Mouse (Mus musculus): ENCODE results near the gene Adh5.
"Not testable (repeated sequence)": the region's sequence is repeated elsewhere in the genome, so short reads cannot be mapped to it uniquely, and the experiment has no call there.

Adh5 gene

DNA sequence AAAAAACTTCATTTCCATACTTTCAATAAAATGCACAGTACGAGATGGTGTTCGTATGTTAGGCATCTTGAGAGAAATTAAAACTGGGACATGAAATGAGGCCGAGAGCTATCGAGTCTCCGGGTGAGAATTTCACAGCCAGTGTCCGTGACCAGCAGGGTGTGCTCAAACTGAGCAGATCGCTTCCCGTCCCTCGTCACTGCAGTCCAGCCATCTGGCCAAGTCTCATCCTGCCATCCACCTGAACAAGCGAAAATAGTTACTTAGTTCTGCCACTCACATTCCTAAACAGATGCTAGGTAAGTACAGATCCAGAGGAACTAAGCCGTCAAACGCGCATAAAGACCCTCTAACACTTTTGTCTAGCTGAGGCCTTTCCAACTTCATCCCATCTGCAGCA is 17.4 kb downstream of the Adh5 start:
- DNase-seq (ENCODE audit: low spot score in 2 of 2), result peak; percentile 33 to 58

DNA sequence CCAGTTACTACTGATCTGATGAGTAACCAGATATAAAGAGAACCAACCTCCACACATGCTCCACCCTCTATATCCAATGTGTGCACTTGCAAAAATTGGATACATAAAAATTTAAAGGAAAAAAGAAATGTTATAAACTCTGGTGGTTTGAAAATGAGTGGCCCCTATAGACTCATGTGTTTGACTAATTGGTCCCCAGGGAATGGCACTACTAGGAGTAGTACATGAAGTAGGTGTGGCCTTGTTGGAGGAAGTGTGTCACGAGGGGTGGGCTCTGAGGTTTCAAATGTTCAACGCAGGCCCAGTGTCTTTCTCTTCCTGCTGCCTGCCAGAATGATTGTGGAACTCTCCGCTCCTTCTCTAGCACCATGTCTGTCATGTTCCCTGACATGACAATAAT is 18.9 kb downstream of the Adh5 start:
- no peak for DNase-seq (ENCODE audit: low spot score in 2 of 2)

DNA sequence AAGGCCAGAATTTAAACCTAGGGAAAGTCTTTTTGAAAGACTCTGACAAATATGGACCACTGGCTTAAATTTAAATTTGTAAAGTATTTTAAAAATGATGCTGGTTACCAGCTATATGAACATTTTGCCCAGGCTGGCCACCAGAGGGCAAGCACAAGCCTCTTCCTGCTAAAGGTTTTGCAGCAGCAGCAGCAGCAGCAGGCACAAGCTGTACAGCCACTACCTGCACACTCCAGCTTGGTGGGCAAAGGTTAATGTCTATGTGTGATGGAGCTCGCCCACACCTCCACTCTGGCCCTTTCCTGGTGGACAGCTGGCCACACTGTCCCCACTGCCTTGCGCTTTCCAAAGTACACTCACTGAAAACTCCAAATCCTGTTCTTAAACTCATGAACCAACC is 20.2 kb downstream of the Adh5 start:
- no peak for DNase-seq (ENCODE audit: low spot score in 2 of 2)

DNA sequence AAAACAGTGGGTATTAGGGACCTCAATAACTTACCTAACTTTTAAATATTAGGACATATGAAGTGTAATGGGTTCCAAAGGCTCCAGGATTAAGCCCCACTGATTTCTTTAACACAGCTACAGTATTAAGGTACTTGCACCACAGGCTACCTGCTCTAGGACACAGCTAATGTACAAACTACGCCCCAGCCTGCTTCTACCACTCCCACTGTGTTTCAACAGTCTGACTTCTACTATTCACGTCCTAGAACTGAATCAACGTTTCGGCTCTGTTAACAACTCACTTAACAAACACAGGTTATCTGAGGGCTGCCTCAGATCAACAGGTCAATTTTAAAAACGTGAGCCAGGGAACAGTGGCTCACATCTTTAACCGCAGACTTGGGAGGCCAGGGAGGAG is 20.9 kb downstream of the Adh5 start:
- no peak for DNase-seq (ENCODE audit: low spot score in 2 of 2)

DNA sequence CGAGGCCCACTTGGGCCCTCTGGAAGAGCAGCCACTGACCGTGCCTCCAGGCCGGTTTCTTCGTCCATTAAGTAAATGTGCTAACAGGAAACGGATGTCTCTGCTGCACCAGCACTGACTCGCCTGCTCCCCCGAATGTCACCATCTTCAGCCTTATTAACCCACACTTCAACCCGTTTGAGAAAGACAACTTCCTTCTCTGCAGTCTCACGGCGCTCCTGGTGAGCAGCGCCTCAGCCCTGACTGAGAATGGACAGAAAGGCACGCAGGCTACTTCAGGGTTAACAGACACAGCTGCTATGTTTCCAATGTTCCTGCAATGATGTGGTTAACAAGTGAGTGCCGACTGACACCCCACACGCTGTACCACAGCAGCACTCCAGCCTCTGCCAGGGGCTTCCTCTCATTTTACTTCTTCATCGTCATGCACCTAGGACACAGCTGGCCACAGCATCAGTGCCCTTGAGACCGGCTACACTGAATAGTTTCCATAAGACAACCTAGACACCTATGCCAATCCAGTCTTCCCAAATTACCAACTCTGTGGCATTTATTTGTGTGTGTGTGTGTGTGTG is 21.8 kb downstream of the Adh5 start:
- DNase-seq (ENCODE audit: low spot score in 2 of 2), result no peak

DNA sequence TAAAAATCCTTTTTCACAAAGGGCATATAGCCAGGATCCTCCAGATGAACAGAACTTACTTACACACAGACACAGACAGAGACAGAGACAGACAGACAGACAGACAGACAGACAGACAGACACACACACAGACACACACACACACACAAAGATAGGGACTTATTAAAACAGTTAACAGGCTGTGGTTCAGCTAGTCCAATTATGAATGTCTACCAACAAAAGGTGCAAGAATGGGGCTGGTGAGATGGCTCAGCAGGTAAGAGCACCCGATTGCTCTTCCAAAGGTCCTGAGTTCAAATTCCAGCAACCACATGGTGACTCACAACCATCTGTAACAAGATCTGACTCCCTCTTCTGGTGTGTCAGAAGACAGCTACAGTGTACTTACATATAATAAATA is 23.8 kb downstream of the Adh5 start:
- not testable (repeated sequence) for DNase-seq (ENCODE audit: low spot score in 2 of 2)

DNA sequence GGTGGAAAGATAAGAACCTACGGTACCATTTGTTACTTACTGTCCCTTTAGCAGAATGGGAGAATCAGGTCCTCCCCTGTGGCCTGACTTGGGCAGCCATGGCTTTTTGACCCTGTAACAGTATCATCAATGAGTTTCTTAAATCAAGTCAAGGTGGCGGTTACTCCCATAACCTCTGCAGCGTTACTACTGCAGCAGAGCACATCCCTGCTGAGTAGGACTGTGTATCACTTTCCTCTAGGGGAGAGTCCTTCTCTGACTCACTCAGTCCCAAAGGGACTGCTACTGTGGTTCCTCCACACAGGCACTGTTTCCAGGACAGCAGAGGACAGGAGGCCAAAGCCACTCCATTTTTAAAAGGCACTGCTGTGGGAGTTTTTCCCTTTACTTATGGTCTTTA is 28.2 kb downstream of the Adh5 start:
- no peak for DNase-seq (ENCODE audit: low spot score in 2 of 2)

DNA sequence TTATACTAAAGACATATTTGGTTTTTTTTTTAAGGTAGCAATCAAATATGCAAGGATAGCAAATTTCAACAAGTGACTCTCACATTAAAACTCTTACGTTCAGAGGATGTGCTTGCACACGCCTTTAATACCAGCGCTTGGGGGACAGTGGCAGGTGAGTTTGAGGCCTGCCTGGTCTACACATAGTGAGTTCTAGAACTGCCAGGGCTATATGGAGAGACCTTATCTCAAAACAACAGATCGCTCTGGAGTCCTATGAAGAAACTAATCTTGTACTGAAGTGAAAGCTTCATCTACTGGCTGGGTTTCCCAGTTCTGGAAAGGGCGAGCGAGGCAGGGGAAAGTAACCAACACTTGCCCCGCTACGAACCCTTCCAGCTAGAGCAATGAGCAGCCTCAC is 36.6 kb downstream of the Adh5 start:
- no peak for DNase-seq (ENCODE audit: low spot score in 2 of 2)

DNA sequence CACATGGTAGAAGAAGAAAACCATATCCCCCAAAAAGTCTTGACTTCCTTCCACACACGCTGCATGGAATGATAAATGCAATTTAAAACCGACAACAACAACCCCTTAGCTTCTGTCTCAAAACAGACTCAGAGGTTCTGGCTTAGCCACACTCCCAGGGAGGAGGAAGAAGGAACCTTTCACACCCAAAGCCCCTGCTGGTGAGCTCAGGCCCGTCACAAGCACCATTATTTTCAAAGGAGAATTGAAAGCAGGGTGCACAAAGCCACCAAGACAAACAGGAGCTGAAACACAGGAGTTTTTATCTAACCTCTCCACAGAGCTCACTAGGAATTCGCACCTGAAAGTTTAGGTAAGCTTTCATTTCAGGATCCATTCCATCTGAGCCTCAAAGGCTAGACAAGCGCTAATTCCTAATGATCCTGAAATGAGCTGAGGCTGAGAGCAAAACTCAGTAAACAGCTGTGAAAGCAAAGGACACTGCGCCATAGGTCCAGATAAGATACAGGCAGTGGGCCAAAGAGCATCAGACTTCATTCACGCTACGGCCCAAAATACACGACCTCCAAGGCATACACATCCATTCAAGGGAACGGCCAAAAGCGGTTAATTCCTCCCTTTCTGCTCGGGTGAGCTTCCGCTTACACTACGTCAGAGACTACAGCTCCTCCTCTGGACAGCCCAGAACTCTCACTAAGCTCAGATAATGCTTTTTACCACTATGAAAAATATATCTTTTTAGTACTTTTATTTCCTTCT is 38.8 kb downstream of the Adh5 start:
- no peak for DNase-seq (ENCODE audit: low spot score in 2 of 2)

DNA sequence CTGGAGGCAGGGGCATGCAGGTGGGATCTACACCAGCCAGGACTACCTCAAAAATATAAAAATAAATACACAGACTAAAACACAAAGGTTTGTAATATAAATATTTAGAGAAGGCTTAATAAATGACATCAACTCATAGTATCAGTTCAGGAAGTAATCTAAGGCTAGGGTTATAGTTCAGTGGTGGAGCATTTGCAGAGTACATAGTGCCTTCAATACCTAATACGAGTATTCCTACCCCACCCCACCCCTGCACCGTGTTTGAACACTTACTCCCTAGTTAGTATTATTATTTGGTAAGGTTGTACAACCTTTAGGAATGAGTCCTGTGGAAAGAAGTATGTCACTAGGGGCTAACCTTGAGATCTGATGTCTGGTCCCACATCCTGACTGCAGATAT is 40.3 kb downstream of the Adh5 start:
- no peak for DNase-seq (ENCODE audit: low spot score in 2 of 2)

DNA sequence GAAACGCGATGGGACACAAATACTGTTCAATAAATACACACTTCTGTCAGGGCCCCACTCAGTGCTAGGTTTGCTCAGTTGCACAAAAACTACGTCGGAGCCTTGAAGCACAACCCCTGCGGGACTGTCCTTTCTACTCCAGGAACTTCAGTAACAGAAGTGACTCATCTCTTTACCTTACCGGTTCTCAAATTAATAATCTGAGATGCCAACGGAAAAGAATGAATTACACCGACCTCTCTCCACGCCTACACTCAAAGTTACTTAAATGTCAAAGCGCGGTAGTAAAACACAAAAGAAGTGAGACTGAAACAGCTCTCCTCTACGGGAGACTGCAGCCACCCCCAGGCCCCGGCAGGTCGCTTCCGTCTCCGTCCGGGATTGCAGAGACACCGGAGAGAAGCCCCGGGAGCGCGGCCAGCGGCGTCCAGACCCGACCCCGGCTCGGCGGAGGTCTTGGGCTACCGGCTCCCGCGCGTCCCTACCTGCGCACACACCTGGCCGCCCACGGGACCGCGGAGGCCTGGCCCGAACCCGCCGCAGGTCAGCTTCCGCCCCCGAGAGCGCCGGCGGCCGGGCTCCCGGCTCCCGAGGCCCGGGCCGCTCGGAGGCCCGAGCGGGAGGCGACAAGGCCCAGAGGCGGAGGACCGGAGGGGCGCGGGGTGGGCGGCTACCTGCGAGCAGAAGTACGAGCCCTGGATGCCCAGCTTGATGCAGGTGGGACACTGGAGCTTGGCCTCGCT is 45.9 kb downstream of the Adh5 start:
- peak; percentile 16 to 21 for DNase-seq (ENCODE audit: low spot score in 2 of 2)

DNA sequence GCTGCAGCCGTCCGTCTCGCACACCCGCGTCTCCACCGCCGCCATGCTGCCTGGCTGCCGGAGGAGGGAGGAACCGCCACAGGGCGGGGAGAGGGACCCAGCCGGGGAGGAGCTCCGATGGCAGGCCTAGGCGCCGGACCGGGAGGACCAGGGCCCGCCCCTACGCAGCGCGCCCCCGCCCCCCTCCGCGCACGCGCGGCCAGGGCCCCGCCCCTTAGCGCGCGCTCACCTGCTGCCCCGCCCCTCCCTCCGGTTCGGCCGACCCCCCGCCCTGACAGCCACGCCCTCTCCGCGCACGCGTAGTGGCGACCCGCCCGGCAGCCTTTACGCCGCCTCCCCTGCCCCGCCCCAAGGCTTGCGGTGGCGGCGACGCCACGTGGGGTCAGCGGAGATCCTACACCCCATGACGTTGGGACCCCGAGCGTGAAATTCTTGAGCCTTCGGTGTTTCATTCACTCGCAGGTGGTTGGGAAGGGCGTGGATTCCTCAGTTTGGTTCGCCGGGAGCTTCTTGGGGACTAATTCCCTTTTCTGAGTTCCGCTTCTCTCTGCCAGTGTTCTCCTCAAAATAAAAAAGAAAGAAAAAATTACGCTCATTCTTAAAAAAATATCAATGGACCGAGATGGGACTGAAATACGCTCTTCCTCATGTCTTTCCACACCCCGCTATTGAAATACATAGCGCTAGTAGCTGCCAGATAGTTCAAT is 46.6 kb downstream of the Adh5 start, which contains the start of gene Metap1:
TSS of gene Metap1 (minus strand) at position 189 of the 707 bp plus-strand sequence.
- peak; percentile 91 to 95 for DNase-seq (ENCODE audit: low spot score in 2 of 2)

DNA sequence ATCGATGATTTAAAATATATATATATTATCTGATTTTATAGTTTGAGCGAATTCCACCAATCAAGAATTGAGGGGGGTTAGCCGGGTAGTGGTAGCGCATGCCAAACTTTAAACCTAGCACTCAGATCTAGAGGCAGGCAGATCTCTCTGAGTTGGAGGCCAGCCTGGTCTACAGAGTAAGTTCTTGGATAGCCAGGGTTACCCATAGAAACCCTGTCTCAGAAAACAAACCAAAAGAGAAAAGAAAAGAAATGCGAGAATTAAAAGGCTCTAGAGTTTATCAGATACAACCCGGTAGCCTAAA is 47.1 kb downstream of the Adh5 start:
- peak in 1 of 2 experiments; percentile 14 for DNase-seq (ENCODE audit: low spot score in 2 of 2)

DNA sequence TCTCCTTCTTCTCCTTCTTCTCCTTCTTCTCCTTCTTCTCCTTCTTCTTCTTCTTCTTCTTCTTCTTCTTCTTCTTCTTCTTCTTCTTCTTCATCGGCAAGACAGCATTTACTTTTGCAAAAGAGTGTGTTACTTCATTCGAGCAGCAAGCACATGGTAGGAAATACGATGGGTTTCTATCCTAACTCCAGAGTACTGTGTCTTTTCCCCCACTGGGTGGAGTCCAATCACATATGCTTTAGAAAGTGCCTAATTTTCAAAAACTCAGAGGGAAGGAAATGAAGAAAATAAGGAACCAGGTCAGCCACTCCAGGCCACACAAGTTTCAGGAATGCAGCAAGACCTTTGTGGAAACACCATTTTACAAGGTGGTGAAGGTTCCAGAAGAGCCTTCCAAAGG is 50.8 kb downstream of the Adh5 start:
- no peak for DNase-seq (ENCODE audit: low spot score in 2 of 2)

DNA sequence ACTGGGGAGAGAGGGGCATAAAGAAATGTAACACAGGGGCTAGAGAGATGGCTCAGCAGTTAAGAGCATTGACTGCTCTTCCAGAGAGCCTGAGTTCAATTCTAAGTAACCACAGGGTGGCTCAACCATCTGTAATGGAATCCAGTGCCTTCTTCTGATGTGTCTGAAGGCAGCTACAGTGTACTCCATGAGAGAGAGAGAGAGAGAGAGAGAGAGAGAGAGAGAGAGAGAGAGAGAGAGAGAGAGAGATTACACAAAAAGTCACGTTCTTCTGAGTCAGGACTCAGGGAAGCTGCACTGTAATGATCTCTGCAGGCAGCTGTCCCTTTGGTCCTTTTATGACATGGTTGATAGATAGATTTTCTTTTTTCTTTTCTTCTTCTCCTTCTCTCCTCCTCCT is 51.7 kb downstream of the Adh5 start:
- DNase-seq (ENCODE audit: low spot score in 2 of 2), result no peak

DNA sequence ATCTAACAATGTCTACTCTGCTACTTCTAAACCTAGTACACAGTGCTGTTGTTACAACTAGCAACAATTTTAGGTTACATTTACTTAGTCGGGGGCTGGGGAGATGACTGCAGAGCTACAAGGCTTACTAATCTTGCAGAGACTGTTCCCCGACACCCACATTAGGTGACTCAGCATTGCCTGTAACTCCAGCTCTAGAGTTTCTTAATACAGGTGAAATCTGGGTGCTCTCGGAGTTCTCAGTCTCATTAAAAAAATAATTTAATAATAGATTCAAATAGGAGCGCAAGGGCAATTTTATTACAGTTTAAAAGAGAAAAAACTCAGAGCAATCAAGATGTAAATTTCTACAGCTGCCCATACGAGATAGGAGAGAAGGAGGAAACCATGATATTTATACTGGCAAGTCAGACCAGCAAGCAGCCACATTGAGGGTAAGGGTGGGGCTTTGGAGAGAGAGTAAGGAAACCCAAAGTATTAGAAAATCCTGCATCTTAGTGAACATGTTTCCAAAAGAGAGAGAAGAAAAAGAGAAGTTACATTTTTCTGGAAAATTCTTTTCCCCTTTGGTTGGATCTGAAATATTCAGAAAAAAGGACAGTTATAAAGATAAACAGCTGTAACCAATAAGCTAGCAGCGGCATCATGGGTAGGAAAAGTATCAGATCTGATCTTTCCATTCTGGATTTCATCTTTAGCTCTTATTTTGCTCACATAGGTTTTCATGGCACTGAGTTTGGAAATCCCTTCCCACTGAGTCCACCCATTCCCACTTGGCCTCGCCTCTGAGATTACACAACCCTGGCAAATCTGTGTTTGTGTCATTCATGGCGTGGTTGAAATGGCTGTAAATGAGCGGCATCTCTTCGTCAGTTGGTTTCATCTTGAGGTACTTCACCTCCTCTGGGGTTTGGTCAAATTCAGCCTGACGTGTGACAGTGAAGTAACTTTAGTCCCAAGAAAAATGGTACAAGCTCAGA is 52.6 kb downstream of the Adh5 start:
- DNase-seq (ENCODE audit: low spot score in 2 of 2), result peak in 1 of 2 experiments; percentile 18

DNA sequence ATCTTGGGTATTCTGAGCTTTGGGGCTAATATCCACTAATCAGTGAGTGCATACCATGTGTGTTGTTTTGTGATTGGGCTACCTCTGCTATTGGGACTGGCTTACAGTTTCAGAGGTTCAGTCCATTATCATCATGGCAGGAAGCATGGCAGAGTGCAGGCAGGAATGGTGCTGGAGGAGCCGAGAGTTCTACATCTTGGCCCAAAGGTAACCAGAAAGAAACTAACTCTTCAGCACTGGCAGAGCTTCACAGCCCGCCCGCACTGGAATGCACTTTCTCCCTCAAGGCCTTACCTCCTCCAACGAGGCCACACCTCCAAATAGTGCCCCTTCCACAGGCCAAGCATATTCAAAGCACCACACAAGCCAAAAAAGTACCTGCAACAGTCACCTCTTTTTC is 55.8 kb downstream of the Adh5 start:
- DNase-seq (ENCODE audit: low spot score in 2 of 2), result no peak

DNA sequence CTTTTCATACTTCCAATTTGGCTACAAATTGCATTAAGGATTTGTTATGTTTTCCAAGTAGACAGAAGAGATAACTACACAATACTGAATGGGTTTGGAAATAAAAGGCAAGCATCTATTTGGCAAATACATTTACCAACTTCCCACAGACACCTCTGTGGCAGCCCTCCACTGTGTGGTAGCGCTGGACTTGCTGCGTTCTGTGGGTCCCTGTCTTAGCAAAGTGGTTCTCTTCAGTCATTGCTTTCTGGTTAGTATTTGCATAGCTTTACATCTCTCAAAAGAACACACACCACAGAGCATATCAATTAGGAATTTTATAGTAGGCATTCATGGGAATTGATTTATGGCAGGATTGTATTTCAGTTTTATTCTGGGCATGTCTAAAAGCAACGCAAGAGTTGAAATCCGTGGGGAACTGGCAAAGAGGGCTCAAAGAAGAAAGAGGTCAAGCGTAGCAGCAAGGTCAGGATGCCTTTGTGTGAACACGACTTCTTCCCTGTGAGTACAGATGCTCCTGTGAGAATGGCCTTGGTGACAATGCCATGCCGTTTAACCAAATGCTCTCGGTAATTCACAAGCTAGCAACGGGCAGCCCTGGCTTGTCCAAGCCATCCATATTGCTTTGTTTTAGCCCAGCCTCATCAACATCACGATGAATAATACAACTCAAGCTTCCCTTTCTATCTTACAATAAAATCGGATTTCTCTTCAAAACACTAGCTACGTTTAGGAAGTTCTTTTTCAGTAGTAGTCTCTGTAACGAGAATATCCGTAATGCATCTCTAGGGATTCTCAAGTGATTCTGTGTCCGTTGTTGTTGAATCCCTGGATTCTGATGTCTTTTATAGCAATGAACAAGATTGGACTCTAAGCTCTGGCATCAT is 57.2 kb downstream of the Adh5 start:
- no peak for DNase-seq (ENCODE audit: low spot score in 2 of 2)

DNA sequence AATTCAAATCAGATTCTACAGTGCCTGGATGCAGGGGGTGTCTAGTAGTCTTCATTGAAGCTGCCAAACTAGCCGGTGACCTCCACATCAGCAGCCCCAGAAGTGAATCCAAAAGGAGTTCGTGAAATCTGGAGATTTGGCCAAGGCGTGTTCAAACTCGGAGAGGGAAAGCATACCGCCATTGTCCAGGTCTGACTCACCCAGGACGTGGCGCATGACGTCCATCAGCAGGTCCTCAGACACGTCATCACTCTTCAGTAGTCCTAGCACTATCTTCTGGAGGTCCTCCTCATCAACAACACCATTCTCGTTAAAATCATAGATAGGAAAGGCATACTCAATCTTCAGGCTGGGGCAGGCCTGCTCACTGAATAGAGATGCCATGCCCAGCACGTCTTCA is 60.9 kb downstream of the Adh5 start:
- no peak for DNase-seq (ENCODE audit: low spot score in 2 of 2)
